Mouse (Mus musculus) ovary, postnatal 36 days (tissue): Measurements from ENCODE around the gene Eml4.
A peak's percentile ranks its signal among the peaks of the same experiment; 100 is the strongest.

Source experiments
- DNase-seq: peaks from one replicate; pipeline ENCODE4 v3.0.0; 2022; ENCODE audit warnings: low spot score, mixed read lengths

Eml4 gene

DNA sequence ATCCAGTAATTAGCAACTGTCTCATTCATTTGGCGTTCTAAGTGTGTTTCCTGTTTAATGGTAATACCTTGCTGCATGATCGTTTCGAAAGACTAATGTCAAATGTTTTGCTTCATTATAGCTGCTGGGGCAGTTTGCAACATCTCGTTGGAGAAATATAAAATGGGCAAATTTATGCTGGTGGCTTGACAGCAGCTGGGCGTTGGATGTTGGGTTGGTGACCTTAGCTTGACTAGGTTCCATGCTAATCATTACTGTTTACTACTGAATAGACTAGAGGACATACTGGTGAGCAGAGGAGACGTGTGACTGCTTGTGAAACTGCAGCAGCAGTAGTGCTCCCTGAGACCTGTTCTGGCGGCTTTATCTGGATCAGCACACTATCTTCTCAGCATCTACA is 6.5 kb upstream of the Eml4 start:
- no peak for DNase-seq

DNA sequence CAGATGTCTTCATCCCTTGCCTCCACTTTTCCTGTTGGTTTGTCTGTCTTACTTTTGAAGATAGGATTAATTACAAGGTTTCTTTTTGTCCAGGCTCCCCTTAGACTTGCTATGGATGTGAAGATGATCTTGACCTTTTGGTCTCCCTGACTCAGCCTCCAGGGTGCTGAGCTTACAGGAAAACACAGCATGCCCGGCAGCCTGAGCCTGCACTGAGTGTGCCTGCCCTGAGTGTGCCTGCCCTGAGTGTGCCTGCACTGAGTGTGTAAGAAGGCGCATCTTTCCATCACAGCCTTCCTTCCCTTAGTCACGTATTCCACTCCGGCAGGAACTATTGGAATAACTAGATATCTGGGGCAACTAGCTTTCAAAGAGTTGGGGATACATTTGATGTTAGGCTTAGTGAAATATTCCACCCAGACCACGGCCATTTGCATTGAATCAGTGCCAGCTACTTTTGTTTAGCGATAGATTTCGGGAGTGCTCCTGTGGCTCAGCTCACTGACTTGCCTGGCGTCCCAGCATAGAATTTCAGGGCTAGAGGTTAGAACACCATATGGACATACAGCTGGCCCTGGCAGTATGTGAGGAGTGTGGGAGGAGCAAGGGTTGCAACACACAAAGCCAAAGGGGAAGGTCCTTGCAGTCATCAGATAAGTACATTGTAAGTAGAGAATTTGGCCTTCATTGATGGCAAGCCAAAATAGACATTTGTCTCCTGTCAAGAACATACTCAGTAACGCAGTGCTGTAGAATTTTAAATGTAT is 2.5 kb upstream of the Eml4 start:
- no peak for DNase-seq

DNA sequence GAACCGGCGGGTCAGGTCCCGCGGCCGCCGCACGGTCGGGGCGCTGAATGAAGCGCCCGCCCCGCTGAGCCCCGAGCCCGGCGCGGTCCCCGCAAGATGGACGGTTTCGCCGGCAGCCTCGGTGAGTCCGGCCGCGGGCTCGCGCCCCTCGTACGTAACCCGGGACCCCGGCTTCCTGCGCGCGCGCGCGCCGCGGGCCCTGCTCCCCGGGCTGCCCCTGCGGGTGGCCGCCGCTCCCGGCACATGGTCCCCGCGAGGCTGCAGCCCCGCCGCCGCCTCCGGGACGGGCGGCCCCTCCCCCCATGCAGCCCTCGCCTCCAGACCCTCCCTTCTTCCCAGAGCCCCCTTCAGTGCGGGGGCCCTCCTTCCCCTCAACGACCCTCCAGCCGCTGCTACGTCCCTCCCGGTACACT is 394 bp downstream of the Eml4 start:
- DNase-seq, result no peak

DNA sequence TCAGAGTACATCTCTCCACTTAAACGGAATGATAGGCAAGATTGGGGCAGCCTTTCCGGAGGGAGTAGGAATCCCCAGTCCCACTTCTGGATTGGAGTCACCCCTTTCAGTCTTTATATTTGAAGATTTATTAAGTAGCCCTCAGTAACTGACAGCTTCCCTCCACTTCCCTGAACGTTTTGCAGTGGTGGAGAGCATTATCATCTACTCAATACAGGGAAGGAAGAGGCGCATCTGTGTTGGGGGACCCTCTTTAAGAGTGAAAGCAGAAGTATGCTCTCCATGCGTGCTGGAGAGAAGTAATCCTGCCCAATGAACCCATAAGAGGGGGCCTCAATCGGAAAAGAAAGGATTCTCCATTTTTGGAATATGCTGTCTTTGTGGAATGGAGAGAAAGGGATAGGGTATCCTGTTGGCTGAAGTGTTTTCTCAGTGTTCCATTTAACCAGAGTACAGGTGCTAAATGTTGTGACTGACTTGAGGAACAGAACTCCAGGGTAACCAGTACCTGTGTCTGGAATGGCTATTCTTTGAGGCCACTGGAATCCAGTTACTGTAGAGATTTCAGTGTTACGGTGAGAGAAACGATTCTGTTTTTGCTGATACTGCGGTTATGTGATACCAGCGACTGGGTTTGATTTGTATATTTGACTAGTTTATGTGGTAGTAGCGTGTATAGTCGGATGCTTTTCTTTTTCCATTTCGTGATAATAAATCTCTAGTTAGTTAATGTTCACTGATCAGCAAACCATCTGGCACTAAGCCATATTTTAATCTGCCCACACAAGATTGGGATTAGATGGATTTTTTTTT is 1.1 kb downstream of the Eml4 start:
- DNase-seq, result no peak

DNA sequence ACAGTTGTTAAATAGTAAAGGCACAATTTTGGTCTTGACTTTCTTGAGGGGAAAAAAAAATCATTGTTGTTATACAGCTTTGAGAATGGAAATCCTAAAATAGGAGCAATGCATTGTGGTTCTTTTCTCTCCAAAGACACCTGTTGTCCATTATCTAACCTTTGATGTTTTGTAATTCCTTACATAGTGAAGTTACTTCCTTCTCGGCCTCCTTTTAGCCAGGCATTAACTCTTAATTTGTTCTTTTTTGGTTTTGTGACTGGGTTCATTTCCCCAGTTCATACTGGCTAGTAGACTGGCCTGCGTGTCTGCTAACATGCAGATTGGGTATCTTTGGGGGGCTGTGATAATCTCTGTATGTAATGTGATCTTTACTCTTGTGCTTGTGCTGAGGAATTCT is 1.7 kb downstream of the Eml4 start:
- no peak for DNase-seq

DNA sequence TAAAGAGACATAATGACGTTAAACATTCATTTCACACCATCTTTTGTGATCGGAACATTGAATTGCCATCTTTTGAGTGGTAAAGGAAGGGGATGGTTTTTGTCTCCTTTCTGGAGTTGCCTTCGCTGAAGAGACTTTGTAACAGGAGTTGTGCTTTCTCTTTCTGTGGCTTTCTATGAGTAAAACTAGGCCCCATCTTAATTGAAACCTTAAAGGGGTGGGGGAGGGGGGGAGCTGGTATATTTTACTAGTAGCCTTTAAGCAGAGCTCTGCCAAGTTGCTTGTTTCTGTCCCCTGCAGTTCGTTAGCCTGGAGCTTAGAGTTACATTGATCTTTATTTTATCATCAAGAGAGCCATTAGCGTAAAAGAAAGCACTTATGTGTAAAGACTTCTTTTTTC is 2.3 kb downstream of the Eml4 start:
- DNase-seq, result no peak

DNA sequence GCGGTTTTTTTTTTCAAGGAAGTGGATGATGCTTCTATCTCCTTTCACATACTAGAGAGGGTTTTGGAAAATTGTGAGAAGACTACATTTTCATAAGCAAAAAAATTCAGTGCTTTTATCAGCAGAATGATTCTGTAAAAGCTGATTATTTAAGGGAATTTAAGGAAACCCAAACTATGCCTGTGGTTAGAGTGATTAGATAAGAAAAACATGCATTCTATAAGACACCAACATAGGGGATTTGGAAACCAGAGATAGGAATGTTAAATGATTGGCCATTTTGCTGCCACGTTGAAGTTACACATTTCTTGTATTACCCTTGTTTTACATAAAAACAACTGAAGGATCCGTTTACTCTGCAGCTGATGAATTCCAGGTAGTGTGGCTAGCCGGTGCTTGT is 2.7 kb downstream of the Eml4 start:
- DNase-seq, result no peak

DNA sequence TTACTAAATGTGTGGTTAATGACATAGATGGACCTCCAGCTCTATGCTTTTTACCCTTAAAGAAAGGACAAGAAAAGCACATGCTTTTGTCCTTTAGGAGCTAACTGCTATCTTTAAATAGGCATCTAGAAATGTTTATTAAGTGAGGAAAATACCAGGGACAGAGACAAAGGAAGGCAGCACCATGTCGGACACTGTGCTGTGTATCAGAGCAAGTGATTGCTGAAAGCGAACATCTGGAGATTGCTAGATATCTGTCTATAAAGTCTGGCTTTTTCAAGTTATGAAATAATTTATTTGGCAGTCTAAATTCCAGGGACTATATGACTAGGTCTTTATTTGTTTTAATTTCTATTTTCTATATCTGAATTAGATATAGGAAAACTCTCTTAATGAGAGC is 4.8 kb downstream of the Eml4 start:
- DNase-seq, result no peak

DNA sequence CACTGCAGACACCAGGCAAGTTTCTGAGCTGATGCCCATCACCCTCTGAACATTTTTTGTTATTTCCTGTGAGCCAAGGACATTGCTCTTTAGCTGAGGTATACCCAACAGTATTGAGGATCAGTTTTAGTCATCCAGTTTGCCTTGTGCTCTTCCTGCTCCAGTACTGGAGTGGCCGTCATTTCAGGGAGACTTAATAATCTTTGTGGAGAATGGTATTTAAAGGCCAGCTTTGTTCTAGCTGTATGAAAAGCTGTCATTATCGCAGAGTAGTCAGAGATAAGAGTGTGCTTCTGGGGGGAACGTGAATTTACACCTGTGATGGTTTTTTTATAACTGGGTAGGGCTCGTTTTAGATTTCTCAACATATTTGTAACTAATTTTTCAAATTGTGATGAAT is 9.2 kb downstream of the Eml4 start:
- no peak for DNase-seq

DNA sequence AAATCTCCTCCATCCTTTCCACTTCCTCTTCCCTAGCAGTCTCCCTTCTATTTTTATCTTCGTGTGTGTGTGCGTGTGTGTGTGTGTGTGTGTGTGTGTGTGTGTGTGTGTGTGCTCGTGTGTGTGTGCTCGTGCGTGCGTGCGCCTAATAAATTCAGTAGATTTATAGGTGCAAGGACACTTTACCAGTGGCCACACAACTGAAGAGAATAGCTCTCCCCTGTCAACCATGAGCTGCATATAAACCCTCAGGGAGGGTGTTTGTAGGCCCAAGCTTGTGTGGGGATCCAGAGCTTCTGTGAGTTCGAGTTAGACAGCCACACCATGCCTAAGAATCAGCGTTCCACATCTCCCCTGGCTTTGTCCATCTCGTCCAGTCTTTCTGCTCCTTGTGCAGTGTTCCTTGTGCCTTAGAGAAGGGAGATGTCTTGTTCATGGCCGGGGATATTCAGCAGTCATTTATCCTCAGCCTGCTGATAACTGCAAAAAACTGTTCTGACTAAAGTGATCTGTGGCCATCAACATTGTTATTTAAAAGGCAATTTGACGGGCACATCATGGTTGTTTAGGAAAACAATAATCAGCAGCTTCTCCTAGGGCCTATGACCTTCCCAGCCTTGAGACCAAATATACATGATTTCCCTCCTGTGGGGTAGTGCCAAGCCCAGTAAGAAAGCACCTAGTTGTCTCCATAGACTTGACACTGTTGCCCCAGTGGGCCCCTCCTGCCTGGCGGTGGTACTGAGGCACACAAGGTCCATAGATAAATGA is 10.2 kb downstream of the Eml4 start:
- no peak for DNase-seq

DNA sequence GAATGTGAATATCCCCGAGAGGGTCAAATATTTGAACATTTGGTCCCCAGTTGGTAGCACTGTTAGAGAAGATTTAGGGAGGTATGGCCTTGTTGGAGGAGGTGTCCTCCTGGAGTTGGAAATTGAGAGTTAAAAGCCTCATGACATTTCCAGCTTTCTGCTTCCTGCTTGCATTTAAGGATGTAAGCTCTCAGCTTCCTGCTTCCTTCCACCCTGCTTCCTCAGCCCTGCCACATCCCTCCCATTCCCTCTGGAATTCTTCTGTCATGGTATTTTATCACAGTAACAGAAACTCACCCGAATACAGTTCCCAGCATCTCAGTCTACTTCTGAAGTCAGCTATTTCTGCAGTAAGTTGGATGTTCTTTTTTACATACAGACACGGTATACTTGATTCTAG is 12.3 kb downstream of the Eml4 start:
- no peak for DNase-seq

DNA sequence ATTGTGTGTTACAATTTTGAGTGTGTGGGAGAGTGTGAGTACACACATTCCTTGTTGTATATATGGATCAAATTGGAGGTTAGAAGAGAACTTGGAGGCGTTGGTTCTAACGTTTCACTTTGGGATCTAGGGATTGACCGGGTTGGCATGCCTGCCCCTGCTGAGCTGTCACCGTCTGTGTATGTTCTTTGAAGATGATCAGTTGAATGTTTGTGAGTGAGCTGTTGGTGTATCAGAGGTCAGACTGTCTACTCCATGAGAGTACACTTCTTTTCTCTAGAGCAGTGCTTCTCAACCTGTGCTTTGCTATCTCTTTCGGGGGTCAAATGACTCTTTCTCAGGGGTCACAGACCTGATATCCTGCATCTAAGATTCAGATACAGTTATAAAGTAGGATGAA is 13.6 kb downstream of the Eml4 start:
- no peak for DNase-seq

DNA sequence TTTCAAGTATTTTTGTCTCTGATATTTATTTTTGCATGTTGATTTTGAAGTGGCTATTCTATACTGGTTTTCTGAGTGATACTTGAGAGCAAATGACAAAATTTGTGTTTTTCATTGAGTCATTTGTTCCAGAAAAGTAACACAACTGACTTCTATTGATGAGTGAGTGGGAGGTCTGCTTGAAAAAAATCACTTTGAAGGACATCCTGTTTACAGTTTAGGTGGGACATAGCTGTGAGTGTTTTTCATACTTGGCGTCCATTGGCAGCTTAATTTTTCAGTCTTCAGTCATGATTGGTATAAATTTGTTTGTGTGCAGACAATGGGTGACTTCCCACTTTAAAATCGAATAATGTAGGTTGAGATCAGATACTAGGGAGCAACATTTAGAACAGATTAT is 14.4 kb downstream of the Eml4 start:
- DNase-seq, result no peak

DNA sequence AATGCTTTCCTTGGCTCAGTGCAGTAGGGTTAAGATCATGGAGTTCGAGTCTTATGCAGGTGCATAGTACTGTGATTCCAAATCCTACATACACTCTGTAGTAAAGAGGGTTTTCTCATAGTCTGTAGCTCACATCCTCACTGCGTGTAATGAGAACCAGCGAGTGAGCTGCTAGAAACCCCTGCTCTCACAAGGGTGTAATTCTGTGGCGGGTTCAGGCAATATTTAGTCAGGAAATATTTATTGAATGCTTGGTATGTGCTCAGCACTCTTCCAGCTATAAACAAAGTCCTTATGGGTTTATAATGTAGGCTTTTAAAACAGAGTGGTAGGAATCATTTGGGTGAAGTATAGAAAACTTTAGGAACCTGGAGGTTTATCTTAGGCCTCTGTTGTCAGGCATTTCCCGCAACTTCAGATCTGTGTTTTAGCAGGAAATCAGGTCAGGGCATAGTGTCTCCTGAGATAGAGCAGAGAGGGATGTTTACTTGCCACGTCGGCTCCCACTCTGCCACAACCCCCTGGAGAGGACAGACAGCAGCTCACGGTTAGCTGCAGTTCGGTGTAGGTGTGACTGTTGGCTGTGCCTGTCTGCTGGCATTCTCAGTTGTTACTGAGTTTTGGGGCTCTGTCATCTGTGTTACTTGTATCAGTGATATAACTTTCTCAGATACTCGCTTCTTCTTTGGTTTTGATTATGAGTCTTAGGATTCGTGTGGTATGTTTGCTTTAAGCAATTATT is 15.1 kb downstream of the Eml4 start:
- peak; percentile 10 for DNase-seq

DNA sequence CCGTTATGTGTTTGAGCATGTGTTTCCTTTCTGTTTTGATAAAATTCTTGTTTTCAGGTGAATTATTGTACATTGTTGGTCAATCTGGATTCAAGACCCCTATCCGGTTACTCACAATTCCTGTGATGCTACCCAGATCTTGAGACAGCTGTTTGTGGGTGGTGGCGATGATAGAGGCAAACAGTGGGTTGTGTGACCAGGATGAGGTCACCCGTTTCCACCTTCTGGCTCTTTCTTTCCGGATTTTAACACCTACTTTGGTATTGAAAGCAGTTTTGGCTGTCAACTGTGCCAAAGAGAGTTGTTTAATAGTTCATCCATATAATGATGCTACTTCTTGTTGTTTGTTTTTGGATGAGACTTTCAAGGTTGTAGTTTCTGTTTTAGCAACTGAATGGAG is 16.7 kb downstream of the Eml4 start:
- DNase-seq, result no peak

DNA sequence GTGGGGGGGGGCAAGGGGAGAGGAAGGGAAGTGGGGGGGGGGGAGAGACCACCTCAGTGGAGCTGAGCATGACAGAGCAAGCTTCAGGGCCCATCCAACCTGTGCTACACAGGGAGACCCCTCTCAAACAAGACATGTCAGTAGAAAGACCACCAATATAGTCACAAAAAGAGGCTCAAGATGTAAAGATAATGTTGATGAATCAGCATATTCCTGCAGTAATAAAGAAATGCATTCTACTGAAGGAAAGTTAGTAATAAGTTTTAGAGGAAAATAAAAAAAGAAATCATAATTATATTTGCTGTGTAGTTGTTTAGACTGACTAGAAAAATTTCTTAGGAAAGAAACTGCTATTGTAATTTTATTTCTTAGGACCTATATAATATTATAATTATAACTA is 23.4 kb downstream of the Eml4 start:
- no peak for DNase-seq

DNA sequence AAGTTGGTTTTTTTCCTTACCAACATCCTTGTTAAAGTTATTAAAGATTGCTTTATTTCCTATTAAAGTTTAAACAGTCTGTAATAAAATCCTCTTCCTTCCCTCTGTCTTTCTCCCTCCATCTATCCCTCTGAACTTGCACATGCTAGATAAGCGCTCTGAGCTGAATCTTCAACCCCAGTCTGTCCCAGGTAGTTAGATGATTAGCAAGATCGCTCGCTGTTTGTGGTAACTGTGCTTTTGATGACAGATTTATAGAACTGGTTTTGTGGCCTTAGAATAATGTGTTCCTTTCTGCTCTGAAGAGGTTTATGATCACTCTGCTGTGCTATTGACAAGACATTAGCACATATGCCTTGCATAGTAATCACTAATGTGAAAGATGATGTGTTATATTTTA is 25.1 kb downstream of the Eml4 start:
- DNase-seq, result no peak

DNA sequence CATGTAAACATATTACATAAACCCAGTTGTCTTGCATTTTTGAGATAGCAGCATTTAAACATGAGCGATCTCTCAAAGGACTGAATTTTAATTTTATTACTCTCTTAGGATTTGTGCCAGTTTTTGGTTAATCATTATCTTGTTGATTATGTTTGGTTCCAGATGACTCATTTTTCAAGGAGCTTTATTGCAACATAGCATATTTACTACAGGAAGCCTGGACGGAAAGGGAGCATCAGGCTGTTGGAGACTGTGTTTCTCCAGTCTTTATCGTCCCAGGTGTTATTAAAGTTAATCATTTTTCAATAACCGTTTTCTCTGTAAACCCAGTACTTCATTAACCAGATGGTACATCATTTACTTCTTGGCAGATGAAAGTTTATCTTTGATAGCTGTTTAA is 26.1 kb downstream of the Eml4 start:
- DNase-seq, result no peak

DNA sequence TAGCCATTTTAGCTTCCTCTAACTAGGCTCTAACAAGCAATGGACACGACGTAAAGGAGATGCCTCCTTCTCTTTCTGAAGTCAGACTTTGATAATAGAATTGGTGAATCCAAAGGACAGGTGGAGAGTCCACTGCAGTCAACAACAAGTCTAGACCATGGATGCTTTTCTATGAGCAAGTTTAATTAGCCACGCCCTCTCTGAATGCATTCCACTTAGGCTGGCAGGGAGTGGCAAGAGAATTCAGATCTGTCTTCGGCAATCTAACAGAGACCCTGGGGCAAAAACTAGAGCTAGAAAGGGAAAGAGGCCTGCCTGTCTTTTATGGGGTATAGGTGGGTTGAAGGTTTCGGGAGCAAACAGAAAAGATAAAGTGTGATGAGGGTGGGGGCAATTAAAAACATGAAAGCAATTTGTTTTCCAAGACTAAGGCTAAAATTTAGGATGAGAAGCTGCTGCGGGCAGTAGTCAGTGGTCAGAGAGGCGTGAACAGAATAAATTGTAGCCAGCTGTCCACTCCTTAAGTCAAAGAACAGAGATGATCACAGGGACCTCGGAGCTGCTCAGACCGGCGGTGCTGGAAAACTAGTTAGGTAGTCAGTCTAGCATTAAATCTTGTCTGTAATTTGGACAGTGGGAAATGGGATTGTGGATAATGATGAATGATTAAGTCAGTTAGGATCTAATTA is 27.2 kb downstream of the Eml4 start:
- no peak for DNase-seq

DNA sequence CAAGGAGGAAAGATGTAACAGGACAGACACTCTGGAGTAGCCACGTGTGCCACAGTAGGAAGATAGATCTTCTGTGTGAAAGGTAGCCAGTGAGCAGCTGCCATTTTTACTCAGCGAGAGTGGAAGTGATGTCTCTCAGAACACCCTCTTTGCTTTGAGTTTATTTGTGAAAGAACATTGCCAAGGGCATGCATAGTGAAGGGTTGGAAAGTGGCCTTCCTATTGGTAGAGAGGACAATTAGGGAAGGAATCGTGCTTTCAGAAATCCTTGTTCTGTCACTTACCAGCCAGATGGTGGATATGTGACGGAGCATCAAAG is 27.7 kb downstream of the Eml4 start:
- DNase-seq, result no peak

DNA sequence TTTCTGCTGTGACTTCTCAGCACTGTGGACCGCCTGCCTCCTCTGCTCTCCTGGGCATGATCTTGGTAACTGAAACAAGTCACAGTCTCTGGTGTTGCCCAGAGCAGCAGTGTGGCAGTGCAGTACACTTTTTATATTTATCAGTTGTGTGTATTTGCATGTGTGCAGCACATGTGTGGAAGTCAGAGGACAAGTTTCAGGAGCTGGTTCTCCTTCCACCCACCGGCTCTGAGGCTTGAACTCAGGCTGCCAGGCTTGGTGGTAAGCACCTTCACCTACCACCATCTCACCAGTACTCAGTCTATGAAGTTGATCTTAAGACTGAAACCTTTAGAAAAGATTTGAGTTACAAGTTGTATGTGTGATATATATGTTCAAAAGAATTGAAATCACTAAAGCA is 28.6 kb downstream of the Eml4 start:
- no peak for DNase-seq

DNA sequence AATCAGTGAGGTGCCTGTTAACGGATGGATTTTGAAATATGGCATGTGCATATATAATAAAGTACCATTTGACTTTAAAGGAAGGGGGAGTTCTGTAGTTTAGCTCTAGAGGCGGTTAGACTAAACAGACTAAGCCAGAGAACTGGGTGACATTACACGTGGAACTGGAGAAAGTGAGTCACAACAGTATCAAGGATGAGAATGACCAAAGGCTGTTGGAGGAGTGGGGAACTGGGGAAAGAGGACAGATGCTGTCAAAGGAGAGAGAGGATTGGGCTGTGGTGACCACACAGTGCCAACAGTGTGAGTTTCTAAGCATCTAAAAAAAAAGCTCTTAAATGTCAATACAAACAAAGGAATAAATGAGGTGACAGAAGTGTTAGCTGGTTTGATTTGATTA is 29.1 kb downstream of the Eml4 start:
- DNase-seq, result no peak
